Mouse (Mus musculus) testis, postnatal 14 days (tissue): Measurements from ENCODE around the gene Mpzl1.
A peak's percentile ranks its signal among the peaks of the same experiment; 100 is the strongest.

ENCODE experiments used
- DNase-seq: peaks from one replicate; pipeline ENCODE4 v3.0.0; 2021; ENCODE audit warnings: low spot score

Mpzl1 gene

DNA sequence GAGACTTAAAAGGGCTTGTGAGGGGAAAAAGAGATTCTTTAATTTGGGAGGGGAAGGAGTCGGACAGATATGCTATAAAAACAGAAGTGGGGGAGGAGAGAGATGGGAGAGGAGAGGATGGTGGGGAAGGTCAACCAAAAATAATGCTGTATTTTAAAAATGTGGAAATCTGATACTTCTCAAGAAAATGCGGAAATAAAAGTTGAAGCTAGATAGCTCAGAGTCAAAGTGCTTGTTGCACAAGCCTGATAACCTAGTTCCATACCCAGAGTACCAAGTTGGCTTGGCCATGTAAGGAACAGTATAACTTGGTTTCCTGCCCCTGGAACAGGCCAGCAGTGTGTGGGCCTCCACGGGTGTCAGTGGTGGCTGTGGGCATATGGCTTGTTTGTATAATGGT is 19.5 kb downstream of the Mpzl1 start:
- DNase-seq = no peak

GRCm38 (mm10) chr1:165613926-165614325 is 20.4 kb downstream of the Mpzl1 start:
- no peak for DNase-seq

GRCm38 (mm10) chr1:165612714-165613113 is 21.6 kb downstream of the Mpzl1 start:
- no peak for DNase-seq

DNA sequence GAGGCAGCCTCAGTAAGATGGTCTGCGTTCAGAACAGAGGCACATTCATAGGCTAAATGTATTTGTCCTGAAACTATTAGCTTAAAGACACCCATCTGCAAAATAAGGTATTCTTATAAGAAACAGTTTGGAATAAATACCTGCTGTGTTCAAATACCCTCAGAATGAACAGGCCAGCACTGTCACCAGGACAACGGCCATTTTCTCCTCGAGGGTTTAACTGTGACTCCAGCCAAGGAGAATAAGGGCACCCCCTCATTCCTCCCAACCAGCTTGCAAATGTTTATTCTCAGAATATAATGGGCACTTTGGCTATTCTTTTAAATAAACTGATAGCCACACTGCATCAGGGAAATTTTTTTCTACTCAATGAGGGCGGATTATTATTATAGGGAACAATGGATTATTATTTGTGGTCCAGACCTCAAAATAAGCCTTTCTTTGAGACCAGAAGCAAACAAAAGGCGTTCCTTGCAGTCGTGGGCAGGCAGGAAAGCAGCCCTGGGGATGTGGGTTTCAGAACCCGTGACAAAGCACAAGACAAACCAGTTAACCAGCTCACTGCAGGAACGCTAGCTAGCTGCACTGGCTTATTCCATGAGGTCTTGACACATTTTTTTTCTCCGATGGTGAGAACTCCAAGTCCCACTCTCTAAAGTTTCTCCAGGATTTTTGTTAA is 23.9 kb downstream of the Mpzl1 start:
- DNase-seq = no peak

DNA sequence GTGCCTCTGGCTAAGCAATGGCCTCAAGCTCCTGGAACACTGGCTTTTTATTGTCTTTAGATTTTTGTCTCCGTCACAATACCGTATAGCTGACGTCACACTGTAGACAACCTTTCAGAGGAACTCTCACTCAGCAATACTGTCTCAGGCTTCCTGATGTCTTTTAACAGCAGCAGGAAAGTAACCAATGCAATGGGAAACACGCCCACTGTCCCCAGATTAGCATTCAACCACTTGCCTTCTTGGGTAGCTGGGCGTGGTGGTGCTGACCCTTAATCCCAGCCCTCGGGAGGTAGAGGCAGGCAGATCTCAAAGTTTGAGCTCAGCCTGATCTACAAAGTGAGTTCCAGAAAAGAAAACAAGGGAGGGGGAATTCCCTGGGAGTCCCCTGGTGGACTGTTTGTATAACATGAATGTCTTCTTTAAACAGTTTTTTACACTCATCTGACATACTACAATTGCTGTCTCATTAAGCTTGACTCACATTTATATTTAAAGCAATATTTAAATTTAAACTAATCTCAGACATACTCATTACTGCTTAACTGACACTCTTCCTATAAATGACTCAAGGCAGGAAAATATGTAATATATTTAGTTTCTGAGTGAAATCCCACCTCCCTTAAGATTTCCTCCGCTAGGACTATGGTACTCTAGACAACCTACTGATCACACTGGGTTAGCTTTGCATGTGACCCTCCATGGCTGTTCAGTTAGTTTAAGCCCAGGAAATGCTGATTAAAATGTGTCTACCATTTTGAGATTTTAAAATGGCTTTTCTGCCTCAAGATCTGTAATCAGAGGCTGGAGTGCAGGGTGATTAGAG is 24.6 kb downstream of the Mpzl1 start:
- DNase-seq = no peak

DNA sequence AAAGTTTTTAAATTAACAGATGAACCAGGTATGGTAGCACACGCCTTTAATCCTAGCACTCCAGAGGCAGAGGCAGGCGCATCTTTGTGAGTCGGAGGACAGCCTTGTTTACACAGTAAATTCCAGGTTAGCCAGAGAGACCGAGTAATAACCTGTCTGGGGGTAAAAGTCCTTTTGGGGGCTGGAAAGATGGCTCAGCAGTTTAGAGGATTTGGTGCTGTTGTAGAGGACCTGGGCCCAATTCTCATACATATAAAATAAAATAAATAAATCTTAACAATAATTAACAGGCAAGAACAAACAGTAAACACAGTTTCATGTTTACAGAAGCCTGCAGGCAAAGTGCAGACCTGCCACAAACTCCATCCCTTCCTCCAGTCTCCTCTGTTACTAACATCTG is 25.4 kb downstream of the Mpzl1 start:
- DNase-seq = no peak

DNA sequence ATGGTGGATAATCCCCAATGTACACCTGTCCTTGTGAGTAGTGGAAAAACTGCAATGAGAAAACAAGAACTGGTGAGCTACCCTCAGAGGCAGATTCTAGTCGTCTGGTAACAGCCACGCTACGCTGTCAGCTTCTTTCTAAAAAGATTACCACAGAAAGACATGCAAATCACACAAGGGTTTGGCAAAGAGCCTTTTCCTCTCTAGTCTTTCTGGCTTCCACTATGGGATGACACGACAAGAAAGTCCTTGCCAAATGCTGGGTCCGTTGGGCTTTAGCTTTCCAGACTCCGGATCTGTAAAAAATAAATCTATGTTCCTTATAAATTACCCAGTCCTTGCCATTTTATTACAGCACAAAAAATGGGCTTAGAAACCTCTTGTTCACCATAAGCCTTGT is 28.6 kb downstream of the Mpzl1 start:
- DNase-seq = no peak

- no peak for DNase-seq
These were observed 29.2 kb downstream of the Mpzl1 start for GRCm38 (mm10) chr1:165605108-165605507.

GRCm38 (mm10) chr1:165604203-165604602 is 30.1 kb downstream of the Mpzl1 start:
- DNase-seq = no peak

DNA sequence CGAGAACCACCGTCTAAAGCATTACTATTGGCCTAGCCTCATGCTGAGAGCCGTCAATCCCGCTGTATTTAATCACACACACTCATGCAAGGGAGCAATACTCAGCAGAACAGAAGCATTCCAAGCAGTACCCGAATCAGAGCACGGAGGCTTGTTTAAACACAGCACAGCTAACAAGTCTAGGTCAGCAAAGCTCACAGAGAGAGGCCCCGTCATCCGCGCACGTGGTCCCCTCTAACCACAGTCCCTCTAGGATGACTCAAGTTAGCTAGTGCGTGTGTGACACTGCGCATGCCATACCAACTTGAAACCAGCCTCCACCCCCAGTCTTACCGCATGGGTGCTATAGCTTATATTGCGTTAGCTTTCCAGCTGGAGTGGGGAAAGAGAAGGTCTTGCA is 31.1 kb downstream of the Mpzl1 start:
- DNase-seq = no peak

- DNase-seq = no peak
These were observed 32.5 kb downstream of the Mpzl1 start for GRCm38 (mm10) chr1:165601775-165602280.

DNA sequence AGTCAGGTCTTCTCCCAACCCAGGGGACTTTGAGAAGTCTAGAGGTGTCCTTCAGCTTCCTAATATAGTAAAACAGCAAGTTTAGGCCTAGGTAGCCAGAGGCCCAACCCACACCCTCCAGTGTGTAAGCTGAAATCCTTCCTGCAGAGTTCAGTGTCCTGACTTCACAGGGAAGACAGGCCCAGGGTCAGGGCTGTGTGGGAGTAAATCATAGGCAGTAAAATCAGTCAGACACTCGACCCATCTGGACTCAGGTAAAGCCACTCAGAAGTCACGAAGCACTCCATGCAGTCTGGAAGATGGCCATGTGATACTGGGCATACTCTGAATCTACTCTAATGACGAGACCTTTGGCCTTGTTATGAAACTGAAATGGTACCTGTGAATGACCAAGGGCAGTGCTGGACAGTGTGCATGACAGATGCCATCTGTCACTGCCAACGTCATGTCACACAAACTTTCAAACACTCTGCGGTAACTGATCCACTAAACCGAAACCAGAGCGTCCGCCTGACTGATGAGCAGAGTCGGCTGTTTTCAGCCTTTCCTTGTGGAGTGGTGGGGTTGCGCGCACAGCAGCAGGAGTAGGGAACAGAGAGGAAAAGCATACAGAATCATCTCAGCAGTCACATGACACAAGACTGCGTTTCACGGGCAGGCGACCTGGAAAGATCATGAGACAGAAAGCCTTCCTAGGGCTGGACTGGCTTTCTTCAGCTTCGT is 39.5 kb downstream of the Mpzl1 start:
- DNase-seq = no peak

- DNase-seq = peak; percentile 28
These were observed 41.8 kb downstream of the Mpzl1 start for GRCm38 (mm10) chr1:165592295-165593082.

DNA sequence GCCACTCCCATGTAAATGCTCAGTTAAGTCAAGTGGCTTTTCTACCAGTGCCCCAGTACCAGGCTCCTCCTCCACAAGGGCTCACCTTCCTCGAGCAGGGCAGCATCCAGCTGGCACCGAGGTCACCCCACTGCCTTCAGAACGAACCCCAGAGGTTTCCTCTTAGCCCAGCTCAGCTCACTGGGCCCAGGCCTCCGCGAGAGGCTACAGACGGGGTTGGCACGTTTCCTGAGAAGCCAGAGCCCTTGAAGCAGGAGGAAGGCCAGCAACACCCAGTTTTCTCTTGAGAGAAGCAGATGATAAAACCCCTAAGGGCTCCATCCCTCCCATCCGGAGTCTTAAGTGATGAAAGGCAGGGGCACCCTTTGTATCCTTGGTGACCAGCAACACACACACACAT is 43.6 kb downstream of the Mpzl1 start:
- no peak for DNase-seq

GRCm38 (mm10) chr1:165589280-165590048 is 44.9 kb downstream of the Mpzl1 start:
- peak; percentile 18 for DNase-seq

GRCm38 (mm10) chr1:165587845-165588244 is 46.5 kb downstream of the Mpzl1 start:
- DNase-seq = no peak

DNA sequence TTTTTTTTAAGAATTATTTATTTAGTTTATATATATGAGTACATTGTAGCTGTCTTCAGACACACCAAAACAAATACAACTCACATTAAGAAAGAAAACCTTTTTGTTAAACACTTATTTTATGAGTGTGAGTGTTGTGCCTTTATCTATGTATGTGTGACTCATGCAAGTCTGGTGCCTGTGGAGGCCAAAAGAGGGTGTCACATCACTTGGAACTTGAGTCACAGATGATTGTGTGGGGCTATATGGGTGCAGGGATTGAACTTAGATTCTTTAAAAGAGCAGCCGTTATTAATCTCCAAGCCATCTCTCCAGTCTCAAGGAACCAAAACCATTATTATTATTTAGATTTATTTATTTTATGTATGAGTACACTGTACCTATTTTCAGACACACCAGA is 48.0 kb downstream of the Mpzl1 start:
- DNase-seq = no peak

GRCm38 (mm10) chr1:165585389-165586104 is 48.8 kb downstream of the Mpzl1 start:
- DNase-seq = no peak

- DNase-seq = peak; percentile 81
These were observed 50.7 kb downstream of the Mpzl1 start for GRCm38 (mm10) chr1:165583529-165584184.

DNA sequence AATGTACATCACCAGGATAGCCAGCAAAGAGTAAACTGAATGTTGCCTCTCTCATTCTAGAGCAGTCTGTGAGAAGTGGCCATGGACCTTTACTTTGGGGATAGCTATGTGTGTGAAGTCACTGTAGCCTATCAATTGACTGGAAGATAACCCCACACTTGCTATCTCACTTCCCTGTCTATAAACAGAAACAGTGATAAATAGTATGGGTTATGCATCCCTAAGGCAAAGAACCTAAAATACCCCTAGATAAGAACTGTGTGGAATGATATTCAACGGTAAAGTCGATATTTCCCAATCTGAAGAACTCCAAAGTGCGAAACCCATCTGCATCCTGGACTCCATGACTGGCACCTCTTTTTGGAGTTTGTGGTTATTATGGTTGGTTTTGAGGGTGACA is 53.1 kb downstream of the Mpzl1 start:
- DNase-seq = no peak
